In the genomic region with DNA sequence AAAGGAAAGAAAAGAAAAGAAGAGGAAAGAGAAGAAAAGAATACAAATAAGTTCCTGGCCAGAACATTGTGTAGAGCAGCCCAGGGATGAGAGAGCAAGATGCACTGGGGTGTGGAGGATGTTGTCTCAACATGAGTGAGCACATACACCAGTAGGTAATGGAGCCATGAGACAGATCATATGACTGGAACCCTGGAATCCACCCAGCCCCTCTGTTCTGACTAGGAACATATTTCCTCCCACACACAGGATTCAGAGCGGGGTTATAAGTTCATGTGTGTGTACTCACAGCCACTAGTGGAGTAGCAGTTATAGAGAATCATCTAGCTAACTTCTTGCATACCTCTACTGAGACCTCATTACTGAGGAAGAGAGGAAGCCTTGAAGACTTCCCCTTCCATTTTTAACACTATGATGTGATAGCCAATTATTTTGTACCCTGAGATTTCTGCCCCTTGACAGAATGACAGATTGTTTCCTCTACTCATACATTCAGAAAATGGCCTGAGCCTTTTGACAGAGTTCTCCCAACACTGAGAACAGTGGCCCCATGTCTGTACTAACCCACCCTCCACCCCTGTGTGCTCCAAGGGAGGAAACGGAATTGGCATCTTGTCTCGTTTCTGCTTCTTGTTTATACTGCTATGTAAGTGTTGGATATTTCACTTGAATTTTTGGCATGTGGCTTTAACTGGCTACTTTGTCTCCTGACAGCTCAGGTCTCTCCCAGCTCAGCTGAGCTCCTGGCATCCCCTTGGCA, we compare ENCODE assay signal across 17 mouse cellular contexts. TPM values are rescaled to one million over a fixed set of nuclear protein-coding genes. Genes with fewer than 3 reads are reported as not detected.
A peak's percentile ranks its signal among the peaks of the same experiment; 100 is the strongest.
DNase-seq lines count a peak whose midpoint lies in the region; ATAC-seq and TF ChIP-seq lines count a peak whose summit lies in the region.
"Had no signal": no experiment of that assay in that cellular context is flagged by ENCODE, and none has a peak within 500 bp of the region (broad histone marks: within the 10 kb centered on the region; RNA-seq: fewer than 3 reads in every experiment).

No protein-coding gene starts in this region.

- H3K4me2 ChIP-seq in heart, embryonic 15.5 days, result no peak overlapping the region
- H3K4me2 ChIP-seq in heart, embryonic 11.5 days, result no peak overlapping the region
- H3K4me2 ChIP-seq in lung, postnatal 0 days (replicated peaks; ENCODE audit: low read depth, low read length), result no peak overlapping the region
- no peak overlapping the region for H3K4me2 ChIP-seq in stomach, embryonic 16.5 days (ENCODE audit: low read depth, low read length)
- H3K4me2 ChIP-seq: midbrain, embryonic 13.5 days had no signal

- no peak overlapping the region for H3K4me3 ChIP-seq in heart, embryonic 15.5 days
- no peak overlapping the region for H3K4me3 ChIP-seq in heart, embryonic 11.5 days (ENCODE audit: low read depth, low read length)
- H3K4me3 ChIP-seq in lung, postnatal 0 days (ENCODE audit: low read depth, low read length), result no peak overlapping the region
- H3K4me3 ChIP-seq in stomach, embryonic 16.5 days (replicated peaks; ENCODE audit: low read length), result no peak overlapping the region
- H3K4me3 ChIP-seq: forebrain, embryonic 10.5 days; midbrain, embryonic 13.5 days had no signal

- no peak overlapping the region for H3K9ac ChIP-seq in heart, embryonic 15.5 days
- no peak overlapping the region for H3K9ac ChIP-seq in heart, embryonic 11.5 days (ENCODE audit: low read depth, low read length)
- no peak overlapping the region for H3K9ac ChIP-seq in lung, postnatal 0 days (replicated peaks; ENCODE audit: low read depth)
- H3K9ac ChIP-seq in stomach, embryonic 16.5 days (ENCODE audit: low read length), result no peak overlapping the region
- H3K9ac ChIP-seq: liver, embryonic 14.5 days; midbrain, embryonic 13.5 days had no signal

- ATAC-seq in heart, embryonic 15.5 days (replicated peaks; ENCODE audit: insufficient number of reproducible peaks, insufficient read depth, low FRiP score, low read depth), result no peak
- ATAC-seq in heart, embryonic 11.5 days (replicated peaks; ENCODE audit: insufficient number of reproducible peaks, low FRiP score, low TSS enrichment), result no peak
- ATAC-seq in lung, postnatal 0 days, result peak; percentile 48
- ATAC-seq in stomach, embryonic 16.5 days (ENCODE audit: insufficient read depth, low FRiP score), result 0 out of 2 replicates have a peak, but pooled peaks have one; percentile 56
- ATAC-seq: hindbrain, postnatal 0 days; midbrain, embryonic 13.5 days had no signal

- 50% methylated on average over 3 of the region's 3 CpGs for WGBS in heart, embryonic 15.5 days
- 62% methylated on average over 3 of the region's 3 CpGs for WGBS in heart, embryonic 11.5 days (ENCODE audit: insufficient replicate concordance)
- WGBS in lung, postnatal 0 days, result 13% methylated on average over 3 of the region's 3 CpGs
- 50% methylated on average over 3 of the region's 3 CpGs for WGBS in stomach, embryonic 16.5 days

- no peak for TF ChIP-seq CTCF in lung, postnatal 0 days (IDR thresholded peaks at IDR 0.05)

- H3K4me1 ChIP-seq in heart, embryonic 15.5 days (replicated peaks), result peaks cover 35% of the 10 kb centered on the region
- peaks cover 29% of the 10 kb centered on the region for H3K4me1 ChIP-seq in heart, embryonic 11.5 days (ENCODE audit: control insufficient read depth, insufficient read depth, low read length)
- no peaks in the 10 kb centered on the region; the same call in 1 of the 2 replicates for H3K4me1 ChIP-seq in lung, postnatal 0 days (ENCODE audit: insufficient read depth, low read depth, low read length)
- no peaks in the 10 kb centered on the region for H3K4me1 ChIP-seq in stomach, embryonic 16.5 days (ENCODE audit: control insufficient read depth, insufficient read depth, low read length)

- no peaks in the 10 kb centered on the region for H3K9me3 ChIP-seq in heart, embryonic 15.5 days (replicated peaks)
- H3K9me3 ChIP-seq in heart, embryonic 11.5 days (replicated peaks; ENCODE audit: control insufficient read depth, low read length), result no peaks in the 10 kb centered on the region
- H3K9me3 ChIP-seq in lung, postnatal 0 days (ENCODE audit: low read length), result no peaks in the 10 kb centered on the region
- H3K9me3 ChIP-seq in stomach, embryonic 16.5 days (replicated peaks; ENCODE audit: control insufficient read depth, low read length), result no peaks in the 10 kb centered on the region
- H3K9me3 ChIP-seq: forebrain, embryonic 10.5 days; midbrain, embryonic 13.5 days had no signal

- peaks cover 21% of the 10 kb centered on the region for H3K36me3 ChIP-seq in heart, embryonic 15.5 days
- 0 out of 2 replicates have a peak, but pooled peaks cover 4% of the 10 kb centered on the region for H3K36me3 ChIP-seq in heart, embryonic 11.5 days (ENCODE audit: control insufficient read depth, insufficient read depth, low read length)
- H3K36me3 ChIP-seq in lung, postnatal 0 days (ENCODE audit: insufficient read depth, low read length), result no peaks in the 10 kb centered on the region
- H3K36me3 ChIP-seq in stomach, embryonic 16.5 days (ENCODE audit: control insufficient read depth, insufficient read depth, low read length), result no peaks in the 10 kb centered on the region
- H3K36me3 ChIP-seq: forebrain, embryonic 10.5 days; midbrain, embryonic 13.5 days had no signal

- no peak for TF ChIP-seq EP300 in lung, postnatal 0 days (IDR thresholded peaks at IDR 0.05)

- no peaks in the 10 kb centered on the region for H3K27me3 ChIP-seq in heart, embryonic 15.5 days
- H3K27me3 ChIP-seq in heart, embryonic 11.5 days (ENCODE audit: control insufficient read depth, insufficient read depth, low read length), result no peaks in the 10 kb centered on the region
- H3K27me3 ChIP-seq in lung, postnatal 0 days (replicated peaks; ENCODE audit: insufficient read depth, low read length), result no peaks in the 10 kb centered on the region
- no peaks in the 10 kb centered on the region for H3K27me3 ChIP-seq in stomach, embryonic 16.5 days (ENCODE audit: control insufficient read depth, insufficient read depth, low read length)
- H3K27me3 ChIP-seq: midbrain, embryonic 13.5 days had no signal

- DNase-seq in lung, postnatal 0 days (ENCODE audit: low spot score), result peak; percentile 36
- no peak for DNase-seq in lung, adult 18-20 months
- DNase-seq in fat pad, adult 2 months (ENCODE audit: extremely low read depth, low read depth, low spot score), result peak; percentile 55
- DNase-seq in B cell, adult 2 months, result no peak
- no peak for DNase-seq in testis, postnatal 10 days (ENCODE audit: low spot score)
- DNase-seq: adrenal gland, postnatal 14 days; cerebellum, adult 9-11 months; kidney, postnatal 36 days; right cerebral cortex, postnatal 14 days; thymus, postnatal 25 days had no signal

- peak overlapping the region; percentile 16; the same call in 1 of the 2 replicates for H3K27ac ChIP-seq in heart, embryonic 15.5 days
- no peak overlapping the region for H3K27ac ChIP-seq in heart, embryonic 11.5 days (ENCODE audit: low read depth, low read length)
- H3K27ac ChIP-seq in lung, postnatal 0 days (ENCODE audit: low read length), result no peak overlapping the region
- no peak overlapping the region for H3K27ac ChIP-seq in stomach, embryonic 16.5 days (ENCODE audit: low read length)
- H3K27ac ChIP-seq: hindbrain, postnatal 0 days; liver, embryonic 14.5 days; midbrain, embryonic 13.5 days had no signal

RNA-seq across cellular contexts. Expression of a gene that starts 24.7 kb away (rescaled TPM):
- 0.42 and 2.9 TPM in 2 replicates for polyA plus RNA-seq in heart, embryonic 15.5 days (2015; fragmentation: Nextera tagmentation; extraction: Ambion mirVana)
- 1.4 TPM in 1 of 2 replicates, not detected in the other for polyA plus RNA-seq in heart, embryonic 11.5 days (2014; fragmentation: Nextera tagmentation; extraction: Ambion mirVana)
- 0.36 and 1.2 TPM in 2 replicates for polyA plus RNA-seq in lung, postnatal 0 days (2015; fragmentation: Nextera tagmentation; extraction: Ambion mirVana)
- polyA plus RNA-seq in stomach, embryonic 16.5 days (2015; fragmentation: Nextera tagmentation; extraction: Ambion mirVana), result 644 and 834 TPM in 2 replicates
- polyA plus RNA-seq: forebrain, embryonic 10.5 days; hindbrain, postnatal 0 days; midbrain, embryonic 13.5 days had no signal

RNA-seq across cellular contexts. Expression of a gene that starts 47.1 kb away (rescaled TPM):
- 54.6 and 68.2 TPM in 2 replicates for polyA plus RNA-seq in heart, embryonic 15.5 days (2015; fragmentation: Nextera tagmentation; extraction: Ambion mirVana)
- polyA plus RNA-seq in heart, embryonic 11.5 days (2014; fragmentation: Nextera tagmentation; extraction: Ambion mirVana), result 60.2 and 65.1 TPM in 2 replicates
- 72.3 and 80.6 TPM in 2 replicates for polyA plus RNA-seq in lung, postnatal 0 days (2015; fragmentation: Nextera tagmentation; extraction: Ambion mirVana)
- polyA plus RNA-seq in stomach, embryonic 16.5 days (2015; fragmentation: Nextera tagmentation; extraction: Ambion mirVana), result 57.0 and 57.5 TPM in 2 replicates

Comparison
In these comparisons a context has a peak if more than half of its experiments do, and no peak if none do; other contexts are left out.
1. DNase-seq: peak in lung, postnatal 0 days (single experiment) and fat pad, adult 2 months (single experiment); none in lung, adult 18-20 months (0 of 2), B cell, adult 2 months (0 of 2) and testis, postnatal 10 days (single experiment).
2. ATAC-seq: peak in lung, postnatal 0 days (single experiment) and stomach, embryonic 16.5 days (single experiment); none in heart, embryonic 15.5 days (single experiment) and heart, embryonic 11.5 days (single experiment).
3. RNA of a gene that starts 24.7 kb away (polyA plus RNA-seq): 644 to 834 TPM in stomach, embryonic 16.5 days; 1.4 TPM in heart, embryonic 11.5 days, 0.36 to 1.2 TPM in lung, postnatal 0 days and 0.42 to 2.9 TPM in heart, embryonic 15.5 days; every median in the first group is over 100 times any median in the second.